Mouse (Mus musculus) ES-E14 (cell line): ENCODE results near the gene Ptprh.

Experiments
- CHD2 ChIP-seq: IDR thresholded peaks from 2 replicates; pipeline ENCODE4 v1.6.1; 2014; ENCODE audit warnings: mild to moderate bottlenecking, low read depth, low read length, inconsistent platforms
- HCFC1 ChIP-seq: IDR thresholded peaks from 2 replicates; pipeline ENCODE4 v1.6.1; 2012; ENCODE audit warnings: low read length, inconsistent platforms, borderline replicate concordance; ENCODE audit not compliant: insufficient read depth
- MAFK ChIP-seq: IDR thresholded peaks from 2 replicates; pipeline ENCODE4 v1.6.1; 2014; ENCODE audit warnings: mild to moderate bottlenecking, low read depth, low read length, inconsistent platforms; ENCODE audit not compliant: insufficient read depth
- ZC3H11A ChIP-seq: IDR thresholded peaks from 2 replicates; pipeline ENCODE4 v1.6.1; 2012; ENCODE audit warnings: low read depth, mild to moderate bottlenecking, inconsistent platforms, low read length, borderline replicate concordance
- ZNF384 ChIP-seq: IDR thresholded peaks from 2 replicates; pipeline ENCODE4 v1.6.1; 2012; ENCODE audit warnings: low read depth, low read length, inconsistent platforms

GRCm38 (mm10) chr7:4542013-4542412 lies 61.8 kb downstream of the Ptprh start:
- TF ChIP-seq MAFK (no peak), ZC3H11A (no peak), ZNF384 (no peak), CHD2 (no peak), HCFC1 (no peak)
